Mouse (Mus musculus): Measurements from ENCODE around the gene Slc37a2. TPM values are rescaled to one million over a fixed set of nuclear protein-coding genes. Genes with fewer than 3 reads are reported as not detected.
A peak's percentile ranks its signal among the peaks of the same experiment; 100 is the strongest.

The Slc37a2 gene
- polyA plus RNA-seq, 1 experiment: 44.1 TPM

DNA sequence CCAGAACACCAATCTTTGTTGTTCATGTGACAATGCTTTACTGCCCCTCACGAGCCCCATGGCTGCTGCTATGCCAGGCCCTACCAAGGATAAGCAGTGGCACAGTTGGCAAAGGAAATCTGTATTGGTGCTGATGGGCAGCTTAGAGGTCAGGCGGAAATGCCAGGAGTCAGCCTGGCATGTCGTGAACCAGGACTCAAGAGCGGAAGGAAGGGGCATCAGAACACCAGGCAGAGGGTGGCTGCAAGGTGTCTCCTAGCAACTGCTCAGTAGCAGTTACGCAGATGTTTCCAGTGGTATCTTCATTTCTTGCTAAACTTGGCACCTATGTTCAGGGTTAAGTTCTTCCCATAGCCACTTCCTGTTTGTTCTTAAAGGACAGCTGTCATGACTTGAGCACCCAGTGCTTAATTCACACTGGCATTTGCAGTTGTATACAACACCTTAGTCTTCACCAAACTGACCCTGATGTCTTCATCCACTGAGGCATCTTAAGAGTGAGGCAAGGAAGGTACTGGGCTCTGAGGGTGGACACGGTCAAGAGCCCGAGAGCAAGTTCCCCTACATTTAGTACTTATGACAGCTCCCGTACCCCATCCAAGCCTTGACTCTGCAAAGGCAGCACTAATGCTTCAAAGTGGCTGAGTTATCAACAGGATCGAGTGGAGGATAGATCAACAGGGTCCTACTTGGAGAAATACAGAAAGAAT lies 24.9 kb downstream of the Slc37a2 start:
- peak; percentile 68 for DNase-seq
- Histone ChIP-seq H3K4me1 (replicated peaks; ENCODE audit: control insufficient read depth, insufficient read depth, low read length) (peaks cover 56% of the 10 kb centered on the region), H3K36me3 (ENCODE audit: control insufficient read depth, insufficient read depth, low read length) (no peaks in the 10 kb centered on the region), H3K27ac (ENCODE audit: control insufficient read depth, insufficient read depth, low read length) (peak overlapping the region; percentile 98), H3K4me3 (ENCODE audit: control insufficient read depth, insufficient read depth, low read length) (peak overlapping the region; percentile 9; the same call in 1 of the 2 replicates), H3K27me3 (ENCODE audit: control insufficient read depth, insufficient read depth, low read length) (no peaks in the 10 kb centered on the region)
- peak; percentile 56; the same call in 1 of the 2 replicates for TF ChIP-seq POLR2A (IDR thresholded peaks at IDR 0.05; ENCODE audit: control insufficient read depth, extremely low read depth, insufficient read depth, low read length, poor library complexity)
- no peak for TF ChIP-seq CTCF (IDR thresholded peaks at IDR 0.05; ENCODE audit: borderline replicate concordance, control insufficient read depth, extremely low read depth, insufficient read depth, low read length, poor library complexity)
- 33% methylated on average over 9 of the region's 9 CpGs for WGBS

DNA sequence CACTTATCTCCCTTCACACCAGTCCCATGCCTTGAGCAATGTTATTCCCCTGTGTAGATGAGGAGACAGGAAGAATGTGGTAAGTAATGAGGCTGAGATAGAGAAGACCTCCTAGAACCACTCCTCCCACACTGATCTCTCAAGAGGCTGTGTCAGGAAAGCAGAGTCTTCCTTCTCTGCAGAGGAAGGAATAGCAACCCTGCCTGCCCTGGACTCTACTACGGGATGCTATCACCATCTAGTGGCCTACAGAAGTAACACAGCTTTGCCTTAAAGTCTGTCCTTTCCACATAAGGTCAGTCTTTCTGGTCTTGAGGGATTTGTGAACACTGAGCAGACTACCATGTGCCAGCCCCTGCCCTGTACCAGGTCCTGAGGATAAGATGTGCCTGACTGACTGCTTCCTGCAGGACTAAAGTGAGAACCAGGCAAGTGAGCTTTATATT lies 25.6 kb downstream of the Slc37a2 start:
- Histone ChIP-seq H3K27me3 (ENCODE audit: control insufficient read depth, insufficient read depth, low read length) (no peaks in the 10 kb centered on the region), H3K36me3 (ENCODE audit: control insufficient read depth, insufficient read depth, low read length) (no peaks in the 10 kb centered on the region), H3K4me1 (replicated peaks; ENCODE audit: control insufficient read depth, insufficient read depth, low read length) (peaks cover 48% of the 10 kb centered on the region), H3K27ac (ENCODE audit: control insufficient read depth, insufficient read depth, low read length) (peak overlapping the region; percentile 95), H3K4me3 (ENCODE audit: control insufficient read depth, insufficient read depth, low read length) (no peak overlapping the region)
- DNase-seq: peak; percentile 74
- 0% methylated on average over 1 of the region's 1 CpGs for WGBS
- no peak for TF ChIP-seq POLR2A (IDR thresholded peaks at IDR 0.05; ENCODE audit: control insufficient read depth, extremely low read depth, insufficient read depth, low read length, poor library complexity)
- TF ChIP-seq CTCF (IDR thresholded peaks at IDR 0.05; ENCODE audit: borderline replicate concordance, control insufficient read depth, extremely low read depth, insufficient read depth, low read length, poor library complexity): no peak

DNA sequence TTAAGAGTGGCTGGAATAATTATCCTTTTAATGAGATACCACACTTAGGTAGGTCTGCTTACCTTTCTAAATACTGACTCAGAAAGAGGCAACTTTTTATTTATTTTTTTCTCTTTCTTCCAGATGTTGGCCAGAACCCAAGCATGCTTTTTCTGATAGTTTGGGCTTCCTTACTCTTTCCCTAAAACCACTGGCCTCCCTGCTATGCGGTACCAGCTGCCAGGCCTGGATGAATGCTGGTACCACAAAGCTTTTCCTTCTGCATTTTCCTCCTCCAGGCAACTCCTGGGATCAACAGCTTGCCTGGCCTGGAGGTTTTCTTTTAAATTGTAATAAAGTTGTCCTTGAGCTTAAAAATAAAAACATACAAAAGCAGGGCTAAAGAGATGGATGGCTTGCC lies 30.0 kb downstream of the Slc37a2 start:
- Histone ChIP-seq H3K4me3 (ENCODE audit: control insufficient read depth, insufficient read depth, low read length) (no peak overlapping the region), H3K36me3 (ENCODE audit: control insufficient read depth, insufficient read depth, low read length) (no peaks in the 10 kb centered on the region), H3K27me3 (ENCODE audit: control insufficient read depth, insufficient read depth, low read length) (no peaks in the 10 kb centered on the region), H3K27ac (ENCODE audit: control insufficient read depth, insufficient read depth, low read length) (no peak overlapping the region), H3K4me1 (replicated peaks; ENCODE audit: control insufficient read depth, insufficient read depth, low read length) (peaks cover 11% of the 10 kb centered on the region)
- TF ChIP-seq POLR2A (IDR thresholded peaks at IDR 0.05; ENCODE audit: control insufficient read depth, extremely low read depth, insufficient read depth, low read length, poor library complexity) (no peak), CTCF (IDR thresholded peaks at IDR 0.05; ENCODE audit: borderline replicate concordance, control insufficient read depth, extremely low read depth, insufficient read depth, low read length, poor library complexity) (no peak)
- no peak for DNase-seq
- WGBS: 94% methylated on average over 1 of the region's 1 CpGs

DNA sequence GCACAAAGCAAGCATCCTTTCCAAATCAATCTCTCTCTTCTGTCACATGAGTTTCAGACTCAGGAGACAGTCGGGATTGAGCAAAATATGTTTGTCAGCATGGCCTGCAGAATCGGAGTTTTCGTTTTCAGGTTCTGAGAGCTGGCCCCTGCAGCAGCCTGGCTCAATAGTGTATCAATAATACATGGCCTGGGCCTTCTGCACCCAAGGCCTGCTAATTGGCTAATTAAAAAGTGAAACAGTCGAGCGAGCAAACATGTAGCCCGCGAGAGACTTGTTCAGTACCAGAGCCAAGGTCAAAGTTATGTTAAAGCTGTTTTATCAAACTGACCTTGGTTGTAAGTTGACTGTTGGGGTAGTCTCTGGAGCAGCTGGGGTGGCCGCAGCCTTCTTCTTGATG lies 34.8 kb downstream of the Slc37a2 start:
- WGBS: 97% methylated on average over 8 of the region's 8 CpGs

DNA sequence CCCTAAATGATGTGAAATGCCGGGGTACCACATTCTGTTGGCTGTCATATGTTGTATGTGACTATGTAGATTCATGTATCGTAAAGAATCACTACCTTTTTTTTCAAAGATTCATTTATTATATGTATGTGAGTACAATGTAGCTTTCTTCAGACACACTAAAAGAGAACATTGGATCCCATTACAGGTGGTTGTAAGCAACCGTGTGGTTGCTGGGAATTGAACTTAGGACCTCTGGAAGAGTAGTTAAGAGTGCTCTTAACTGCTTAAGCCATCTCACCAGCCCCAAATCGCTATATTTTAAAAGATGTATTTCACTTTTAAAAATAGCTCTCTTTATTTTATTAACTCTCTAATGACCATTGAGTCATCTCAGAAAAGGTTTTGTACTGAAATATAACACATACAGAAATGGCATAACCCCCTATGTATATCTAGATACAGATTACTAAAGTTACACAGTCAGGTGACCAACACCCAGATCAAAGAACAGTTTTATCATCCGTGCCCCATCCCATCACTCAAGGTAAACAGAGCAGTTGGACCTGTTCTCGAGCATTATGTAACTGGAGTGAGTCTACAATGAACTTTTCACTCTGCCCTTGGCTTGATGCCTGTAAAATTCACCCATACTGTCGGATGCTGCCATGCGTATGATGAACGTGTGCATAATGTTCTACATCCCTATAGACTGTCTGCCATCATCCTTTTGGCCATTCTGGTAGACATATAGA lies 41.0 kb downstream of the Slc37a2 start:
- Histone ChIP-seq H3K4me1 (replicated peaks; ENCODE audit: control insufficient read depth, insufficient read depth, low read length) (no peaks in the 10 kb centered on the region), H3K36me3 (ENCODE audit: control insufficient read depth, insufficient read depth, low read length) (no peaks in the 10 kb centered on the region), H3K4me3 (ENCODE audit: control insufficient read depth, insufficient read depth, low read length) (no peak overlapping the region), H3K27me3 (ENCODE audit: control insufficient read depth, insufficient read depth, low read length) (no peaks in the 10 kb centered on the region), H3K27ac (ENCODE audit: control insufficient read depth, insufficient read depth, low read length) (no peak overlapping the region)
- DNase-seq: no peak
- TF ChIP-seq CTCF (IDR thresholded peaks at IDR 0.05; ENCODE audit: borderline replicate concordance, control insufficient read depth, extremely low read depth, insufficient read depth, low read length, poor library complexity) (no peak), POLR2A (IDR thresholded peaks at IDR 0.05; ENCODE audit: control insufficient read depth, extremely low read depth, insufficient read depth, low read length, poor library complexity) (no peak)
- 93% methylated on average over 9 of the region's 9 CpGs for WGBS

More for the DNA sequence above, 34.8 kb downstream of the Slc37a2 start:
- Histone ChIP-seq H3K4me3 (ENCODE audit: control insufficient read depth, insufficient read depth, low read length) (no peak overlapping the region), H3K36me3 (ENCODE audit: control insufficient read depth, insufficient read depth, low read length) (no peaks in the 10 kb centered on the region), H3K4me1 (replicated peaks; ENCODE audit: control insufficient read depth, insufficient read depth, low read length) (no peaks in the 10 kb centered on the region), H3K27me3 (ENCODE audit: control insufficient read depth, insufficient read depth, low read length) (no peaks in the 10 kb centered on the region), H3K27ac (ENCODE audit: control insufficient read depth, insufficient read depth, low read length) (no peak overlapping the region)
- no peak for TF ChIP-seq CTCF (IDR thresholded peaks at IDR 0.05; ENCODE audit: borderline replicate concordance, control insufficient read depth, extremely low read depth, insufficient read depth, low read length, poor library complexity)
- TF ChIP-seq POLR2A (IDR thresholded peaks at IDR 0.05; ENCODE audit: control insufficient read depth, extremely low read depth, insufficient read depth, low read length, poor library complexity): no peak
- no peak for DNase-seq

DNA sequence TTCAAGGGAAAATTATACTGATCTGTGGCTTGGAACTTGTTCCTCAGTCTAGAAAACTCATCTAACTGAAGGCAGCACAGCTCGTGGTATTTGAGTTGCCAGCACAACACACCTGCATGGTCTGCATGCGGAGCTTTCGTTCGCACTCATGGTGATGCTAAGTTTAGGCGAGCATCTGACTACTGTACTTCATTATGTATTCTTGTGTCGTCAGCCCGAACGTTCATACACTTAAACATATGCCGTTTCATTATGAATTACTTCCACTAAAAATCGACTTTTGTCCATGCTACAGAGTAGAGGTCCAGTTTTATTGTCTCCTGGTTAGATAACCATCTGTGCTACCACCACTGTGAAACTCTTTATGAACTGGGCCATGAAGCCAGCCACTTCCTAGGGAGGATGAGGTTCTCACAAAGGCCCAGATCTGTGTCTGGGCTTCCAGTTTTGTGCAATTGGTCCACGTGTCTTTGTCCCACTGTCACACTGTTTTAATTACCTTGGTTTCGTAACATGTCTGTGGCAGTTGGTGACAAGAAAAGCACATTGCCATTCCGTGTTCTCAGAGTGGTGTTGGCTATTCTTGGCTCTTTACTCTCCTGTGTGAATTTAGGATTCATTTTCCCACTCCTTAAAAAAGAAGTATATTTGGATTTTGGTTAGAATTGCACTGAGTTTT lies 42.3 kb downstream of the Slc37a2 start:
- no peak for TF ChIP-seq POLR2A (IDR thresholded peaks at IDR 0.05; ENCODE audit: control insufficient read depth, extremely low read depth, insufficient read depth, low read length, poor library complexity)
- no peak for TF ChIP-seq CTCF (IDR thresholded peaks at IDR 0.05; ENCODE audit: borderline replicate concordance, control insufficient read depth, extremely low read depth, insufficient read depth, low read length, poor library complexity)
- DNase-seq: no peak
- H3K27me3 ChIP-seq (ENCODE audit: control insufficient read depth, insufficient read depth, low read length): no peaks in the 10 kb centered on the region
- no peak overlapping the region for H3K27ac ChIP-seq (ENCODE audit: control insufficient read depth, insufficient read depth, low read length)
- H3K4me1 ChIP-seq (replicated peaks; ENCODE audit: control insufficient read depth, insufficient read depth, low read length): 0 out of 2 replicates have a peak, but pooled peaks cover 4% of the 10 kb centered on the region
- no peaks in the 10 kb centered on the region for H3K36me3 ChIP-seq (ENCODE audit: control insufficient read depth, insufficient read depth, low read length)
- H3K4me3 ChIP-seq (ENCODE audit: control insufficient read depth, insufficient read depth, low read length): no peak overlapping the region
- 85% methylated on average over 13 of the region's 13 CpGs for WGBS

All from thymus, adult 2 months (tissue).